Mouse (Mus musculus): ENCODE data around the gene Ldlrad3.

DNA sequence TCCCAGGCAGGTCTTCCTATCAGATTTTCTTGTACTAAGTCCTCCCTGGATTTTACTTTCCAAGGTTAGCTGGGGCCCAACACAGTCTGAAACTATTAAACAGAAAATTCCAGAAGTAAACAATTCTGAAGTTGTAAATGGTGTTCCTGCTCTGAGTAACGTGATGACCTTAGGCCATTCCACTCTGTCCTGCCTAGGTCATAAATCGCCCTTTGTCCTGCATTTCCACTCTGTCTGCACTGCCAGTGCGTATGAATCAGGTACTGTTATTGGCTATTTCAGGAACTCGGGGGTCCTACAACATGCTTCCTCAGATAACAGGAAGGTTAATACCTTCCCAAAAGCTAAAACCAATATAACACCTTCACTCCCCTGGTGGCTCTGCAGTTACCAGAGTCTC is 31.9 kb downstream of the Ldlrad3 start:
- no peak for TF ChIP-seq CTCF (IDR thresholded peaks at IDR 0.05; ENCODE audit: low read depth, low read length)
- no peak for TF ChIP-seq POLR2A (IDR thresholded peaks at IDR 0.05; ENCODE audit: borderline replicate concordance, low read depth, low read length)
